Mouse (Mus musculus) embryonic stem cell, embryonic (primary cell): Measurements from ENCODE around the gene Itgae.

Source experiments
- CTCF ChIA-PET, 4 experiments: fragments of 300-600 bp in 2 of 4; fragments of 350-600 bp in 2 of 4; sonication (Branson Sonifier 250); formaldehyde crosslinking; loops; one replicate each; lab custom pipeline; 2022; ENCODE audit warnings: inconsistent platforms in 2 of 4; lab: Charles Lee
- POLR2A ChIA-PET, 4 experiments: fragments of 300-600 bp in 2 of 4; fragments of 350-600 bp in 2 of 4; sonication (Branson Sonifier 250); formaldehyde crosslinking; loops; one replicate each; lab custom pipeline; 2022; ENCODE audit warnings: antibody characterized with exemption in 4 of 4, inconsistent platforms in 1 of 4; lab: Charles Lee

The Itgae gene

DNA sequence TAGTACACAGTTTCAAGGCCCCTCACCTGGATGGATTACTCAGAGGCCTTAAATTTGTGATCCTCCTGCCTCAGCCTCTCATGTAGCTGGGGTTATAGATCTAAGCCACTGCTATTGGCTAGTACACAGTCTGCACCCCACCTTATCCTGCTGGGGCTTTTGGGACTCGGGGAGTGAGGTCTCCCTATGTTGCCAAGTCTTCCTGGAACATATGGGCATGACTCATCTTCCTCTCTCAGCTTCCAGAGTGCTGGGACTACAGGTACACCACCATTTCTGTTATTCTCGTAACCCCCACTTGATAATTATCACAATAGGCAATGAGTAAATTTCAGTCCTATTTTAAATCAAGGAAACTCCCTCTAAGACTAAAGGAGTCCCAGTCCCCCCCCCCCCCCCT lies 104.1 kb downstream of the Itgae start:
- CTCF ChIA-PET = interaction anchor here in 1 of 4 experiments (0.6 to 0.9 kb wide), 2 partner anchors 8 to 56 kb away, joined by 3 to 6 read pairs; partner anchors contain the start of gene Haspin
- POLR2A ChIA-PET = interaction anchor here in 3 of 4 experiments (0.6 to 1.0 kb wide), 3 partner anchors 9 to 58 kb away, joined by 3 to 5 read pairs (median 3); no protein-coding TSS in a partner anchor
